Mouse (Mus musculus): Measurements from ENCODE around the gene Rad18.
"Not testable (repeated sequence)": the region's sequence is repeated elsewhere in the genome, so short reads cannot be mapped to it uniquely, and the experiment has no call there.

The Rad18 gene

DNA sequence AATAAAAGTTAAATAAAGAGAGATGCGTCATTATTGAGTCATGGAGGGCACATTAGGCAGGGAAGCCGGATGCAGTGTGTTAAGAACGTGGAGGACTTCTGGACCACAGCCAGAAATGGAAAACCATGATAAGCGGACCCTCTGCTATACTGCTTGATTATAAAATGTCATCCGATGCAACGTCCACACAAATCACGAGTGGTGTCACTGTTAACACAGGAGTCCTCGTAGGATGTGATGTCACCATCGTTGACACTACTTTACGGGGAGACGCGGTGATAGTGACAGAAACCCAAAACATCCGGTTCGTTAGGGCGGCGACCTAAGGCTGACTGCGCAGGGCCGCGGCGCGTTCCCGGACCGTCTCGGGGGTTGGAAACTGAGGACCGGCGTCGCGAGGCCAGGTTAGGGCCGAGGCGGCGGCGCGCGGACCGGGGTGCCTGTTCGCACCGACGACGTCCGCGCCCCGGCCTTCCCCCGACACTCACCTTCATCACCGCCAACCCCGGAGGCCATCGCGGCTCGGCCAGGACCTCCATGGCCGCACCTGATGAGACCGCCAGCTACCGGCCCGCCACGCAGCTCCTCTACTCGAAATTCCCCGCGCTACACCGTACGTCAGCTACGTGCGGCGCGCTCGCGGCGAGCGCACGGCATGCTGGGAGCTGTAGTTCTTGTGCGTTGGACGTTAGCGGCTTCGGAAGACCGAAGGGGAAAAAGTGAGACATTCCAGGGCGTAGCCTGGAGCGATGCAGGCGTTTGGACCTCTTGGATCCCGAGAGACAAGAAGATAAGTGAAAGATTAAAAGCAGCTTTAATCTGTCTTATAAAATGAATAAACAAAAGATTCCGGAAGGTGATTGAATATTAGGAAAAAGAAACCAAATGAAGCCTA, at the start of gene Rad18:
Gene Rad18, minus strand, starts transcription at position 631 of the 895 bp plus-strand sequence.
- peak; percentile 90 to 93 for DNase-seq

DNA sequence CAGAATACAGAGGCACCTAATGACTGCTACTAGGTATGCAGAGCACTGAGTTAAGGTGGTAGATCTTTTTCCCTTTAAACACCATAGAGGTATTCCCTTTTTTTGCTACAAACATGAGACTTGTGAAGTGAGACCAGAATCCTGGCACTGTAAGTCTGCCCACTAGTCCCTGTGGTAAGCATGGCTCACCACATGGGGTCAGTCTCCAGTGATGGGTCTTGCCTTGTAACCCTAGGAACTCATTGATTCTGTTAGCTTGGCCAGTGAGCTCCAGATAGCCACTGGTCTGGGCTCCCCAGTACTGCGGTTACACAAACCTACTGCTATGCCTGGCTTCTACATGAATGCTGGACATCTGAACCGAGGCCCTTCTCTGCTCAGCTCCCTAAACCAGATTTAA, 45.8 kb upstream of the Rad18 start:
- DNase-seq, result peak; percentile 20 to 35

DNA sequence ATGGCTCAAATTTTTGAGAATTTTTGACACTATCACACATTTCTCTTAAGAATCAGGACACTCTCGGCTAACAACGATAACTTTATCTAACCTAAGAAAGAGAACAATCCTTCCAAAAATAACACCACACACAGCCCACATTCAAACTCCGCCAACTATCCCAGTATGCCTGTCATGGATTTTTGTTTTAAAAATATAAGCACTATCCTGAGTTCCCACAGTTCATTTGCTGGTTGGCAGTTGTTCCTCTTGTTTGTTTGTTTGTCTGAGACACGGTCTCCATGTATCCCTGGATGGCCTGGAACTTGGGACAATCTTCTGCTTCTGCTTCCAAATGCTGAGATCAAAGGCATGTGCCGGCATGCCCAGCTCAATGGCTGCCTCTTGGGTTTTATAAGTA, 45.3 kb upstream of the Rad18 start:
- no peak for DNase-seq

DNA sequence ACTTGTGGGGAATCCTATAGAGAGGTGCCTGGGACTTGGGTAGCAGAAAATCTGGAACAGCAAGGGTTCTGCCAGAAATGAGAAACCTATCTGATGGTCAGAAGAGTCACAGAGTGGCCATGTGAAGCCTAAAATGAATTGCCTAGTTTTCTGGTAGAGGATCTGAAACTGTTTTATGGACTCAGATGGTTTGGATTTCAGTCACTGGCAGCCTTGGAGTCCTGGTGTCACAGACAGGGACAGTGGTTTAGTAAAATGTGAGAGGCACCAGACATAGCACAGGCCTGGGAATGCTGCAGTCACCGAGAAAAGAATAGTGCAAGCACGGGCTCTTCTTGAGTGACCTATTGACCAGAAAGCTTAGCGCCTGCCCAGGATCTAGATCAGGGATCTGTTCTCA, 43.1 kb upstream of the Rad18 start:
- DNase-seq, result no peak

DNA sequence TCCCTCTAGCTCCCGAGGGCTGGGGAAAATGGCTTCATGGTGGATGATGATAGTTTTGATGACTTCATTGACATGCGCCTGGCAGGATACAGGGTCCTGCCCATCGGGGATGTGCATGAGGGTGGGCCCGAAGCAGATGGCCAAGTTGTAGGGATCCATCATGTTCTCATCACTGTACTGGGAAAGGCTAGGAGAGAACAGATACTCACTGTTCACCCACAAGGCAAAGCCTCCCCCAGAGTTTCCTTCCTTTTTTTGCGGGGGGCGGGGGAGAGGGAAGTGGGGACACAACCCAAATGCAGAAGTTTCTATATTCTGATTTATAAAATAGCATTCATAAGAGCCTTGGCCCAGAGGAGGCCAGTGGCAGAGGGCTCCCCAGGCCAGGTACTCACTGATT, 42.4 kb upstream of the Rad18 start:
- DNase-seq, result no peak

DNA sequence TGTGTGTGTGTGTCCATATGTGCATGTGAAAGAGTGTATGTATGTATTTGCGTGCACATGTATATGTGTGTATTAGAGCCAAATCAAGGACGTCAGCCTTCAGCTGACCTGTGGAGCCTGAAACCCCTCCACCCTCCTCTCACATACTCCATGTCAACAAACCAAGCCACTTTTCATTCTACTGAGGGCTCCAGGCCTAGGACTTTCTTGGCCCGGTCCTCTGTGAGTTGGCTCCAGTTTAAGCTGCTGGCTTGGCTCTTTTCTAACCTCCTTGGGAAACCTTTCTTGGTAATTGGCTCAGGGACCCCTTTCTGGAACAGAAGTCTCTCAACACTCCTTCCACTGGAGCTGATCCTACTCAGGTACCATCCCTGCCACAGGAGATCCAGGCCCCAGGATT, 40.0 kb upstream of the Rad18 start:
- DNase-seq, result no peak

DNA sequence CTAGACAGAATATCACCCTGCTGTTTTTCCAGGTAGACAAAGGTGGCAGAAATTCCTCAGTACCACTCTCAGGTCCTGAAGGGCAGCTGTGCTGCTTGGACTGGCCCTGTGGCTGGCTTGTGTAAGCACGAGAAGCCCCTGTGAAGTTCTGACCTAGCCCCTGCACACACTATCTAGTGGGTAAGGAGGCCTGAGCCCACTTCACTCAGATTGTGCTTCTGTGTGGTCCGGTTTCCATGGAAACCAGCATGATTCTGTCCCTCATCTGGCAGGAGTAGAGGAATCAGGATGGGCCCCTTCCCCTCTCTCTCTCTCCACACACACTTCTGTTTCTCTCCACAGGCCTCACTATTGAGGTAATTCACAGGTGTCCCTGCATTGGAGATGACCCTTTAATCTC, 38.6 kb upstream of the Rad18 start:
- no peak for DNase-seq

DNA sequence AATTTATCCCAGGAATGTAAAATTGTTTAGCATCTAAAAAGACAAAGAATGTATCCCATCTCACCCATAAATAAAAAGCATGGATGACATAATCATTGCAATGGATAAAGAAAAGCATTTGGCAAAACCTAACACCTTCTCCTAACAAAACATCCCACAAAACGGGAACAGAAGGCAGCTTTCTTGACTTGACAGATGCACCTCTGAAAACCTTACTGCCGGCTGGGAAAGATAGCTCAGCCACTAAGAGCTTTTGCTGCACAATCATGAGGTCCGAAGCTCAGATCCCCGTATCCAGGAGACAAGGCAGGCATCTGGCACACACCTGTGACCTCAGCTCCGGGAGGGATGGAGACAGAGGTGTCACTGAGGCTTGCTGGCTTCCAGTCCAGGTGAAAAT, 37.5 kb upstream of the Rad18 start:
- no peak for DNase-seq

DNA sequence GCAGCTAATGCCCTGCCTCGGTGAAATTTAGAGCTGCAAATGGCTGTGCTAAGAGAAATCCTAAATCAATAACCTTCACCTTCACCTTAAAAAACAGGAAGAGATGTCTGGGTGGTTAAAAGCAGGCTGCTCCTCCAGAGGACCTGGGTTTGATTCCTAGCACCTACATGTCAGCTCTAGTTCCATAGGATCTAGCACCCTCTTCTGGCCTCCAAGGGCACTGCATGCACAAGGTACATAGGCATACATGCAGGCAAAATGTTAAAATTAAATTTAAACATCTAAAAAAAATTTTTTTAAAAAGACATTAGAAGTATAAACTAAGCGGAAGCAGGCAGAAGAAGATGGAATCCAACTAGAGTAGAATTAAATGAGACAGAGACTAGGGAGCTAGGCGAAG, 35.9 kb upstream of the Rad18 start:
- DNase-seq, result no peak

DNA sequence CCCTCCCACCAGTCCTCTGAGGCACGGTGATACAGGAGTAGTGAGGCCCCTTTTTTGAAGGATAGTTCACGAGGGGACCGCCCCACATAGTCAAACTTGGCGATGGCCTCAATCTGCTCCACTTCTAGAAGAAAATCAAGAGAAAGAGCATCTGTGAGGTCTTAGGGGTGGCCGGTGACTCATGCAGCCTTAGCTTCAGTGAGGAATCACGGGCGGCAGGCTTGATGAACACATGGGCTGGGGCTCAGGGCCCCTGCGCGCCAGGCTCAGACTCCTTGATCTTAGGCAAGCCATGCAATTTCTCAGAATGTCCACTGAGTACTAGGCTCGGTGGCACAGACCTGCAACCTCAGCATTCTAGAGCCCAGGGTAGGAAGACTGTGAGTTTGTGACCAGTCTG, 34.9 kb upstream of the Rad18 start:
- DNase-seq, result no peak

DNA sequence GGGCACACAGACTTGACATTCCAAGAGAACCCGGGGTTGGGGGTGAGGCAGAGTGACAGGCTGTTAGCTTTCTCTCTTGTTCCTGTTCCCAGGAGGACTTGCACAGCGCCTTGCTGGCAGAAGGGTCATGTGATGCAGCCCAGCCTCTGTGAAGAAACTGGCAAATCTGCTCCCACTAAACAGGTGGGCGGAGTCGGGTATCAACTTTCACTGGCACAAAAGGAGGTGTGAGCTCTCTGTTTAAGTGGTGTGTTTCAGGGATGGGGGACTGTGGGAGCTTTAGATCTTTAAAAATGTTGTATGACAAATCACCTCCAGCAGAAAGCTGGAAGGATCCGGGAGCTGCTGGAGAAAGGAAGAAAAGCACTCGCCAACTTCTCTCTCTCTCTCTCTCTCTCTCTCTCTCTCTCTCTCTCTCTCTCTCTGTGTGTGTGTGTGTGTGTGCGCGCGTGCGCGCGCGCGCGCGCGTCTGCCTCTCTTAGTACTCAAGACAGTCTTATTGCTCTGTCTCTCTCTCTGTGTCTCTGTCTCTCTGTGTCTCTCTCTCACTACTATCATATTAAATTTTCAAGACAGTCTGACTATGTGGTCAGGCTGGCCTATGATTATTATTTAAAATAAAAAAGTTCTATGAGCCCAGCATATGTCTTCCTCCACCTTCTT, 32.4 kb upstream of the Rad18 start:
- DNase-seq, result peak; percentile 75 to 85

DNA sequence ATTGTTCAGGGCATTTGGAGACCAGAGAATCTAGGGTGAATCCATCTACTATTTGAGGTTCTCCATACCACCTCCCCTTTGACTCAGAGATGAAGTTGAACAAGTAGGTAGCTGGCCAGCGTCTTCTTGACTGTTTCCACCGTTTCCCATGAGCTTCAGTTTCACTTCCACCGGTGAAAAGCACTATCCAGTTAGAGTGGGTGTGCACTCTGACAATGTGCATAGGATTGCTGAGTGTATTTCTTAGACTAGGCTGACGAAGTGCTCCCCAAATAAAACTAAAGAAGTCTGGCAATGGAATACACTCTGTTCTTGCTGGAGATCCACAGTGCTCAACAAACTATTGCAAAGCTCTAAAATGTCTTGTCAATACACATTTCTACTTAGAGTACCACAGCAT, 29.0 kb upstream of the Rad18 start:
- no peak for DNase-seq

DNA sequence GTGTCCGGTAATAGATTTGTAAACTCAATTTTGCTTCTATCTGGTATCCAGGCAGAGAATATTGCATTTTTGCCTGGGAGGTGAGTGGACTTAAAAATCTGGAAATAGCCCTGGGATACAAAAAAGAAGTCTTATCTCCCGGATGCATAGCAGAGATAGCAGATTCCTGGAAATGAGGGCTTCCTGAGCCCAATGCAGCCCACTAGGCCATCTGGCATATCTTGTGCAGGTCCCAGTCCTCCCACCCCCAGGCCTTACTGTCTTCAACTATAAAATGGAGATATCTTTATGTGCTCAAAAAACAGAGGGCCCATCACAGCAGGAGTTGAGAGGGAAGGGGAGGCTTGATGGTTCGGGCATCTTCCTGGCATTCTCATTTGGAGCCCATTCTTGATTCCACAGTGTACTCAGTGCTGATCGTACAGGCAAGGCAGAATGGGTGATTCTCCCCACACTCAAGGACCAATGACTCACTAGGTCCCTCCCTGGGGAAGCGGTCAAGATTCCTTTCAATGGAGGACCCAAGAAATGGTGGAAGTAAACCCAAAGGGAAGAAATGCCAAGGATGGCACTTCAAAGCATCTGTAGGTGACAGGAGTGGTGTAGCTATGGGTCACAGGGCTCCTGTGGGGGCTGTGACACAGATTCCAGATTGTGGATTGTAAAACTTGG, 24.1 kb upstream of the Rad18 start:
- DNase-seq, result no peak

DNA sequence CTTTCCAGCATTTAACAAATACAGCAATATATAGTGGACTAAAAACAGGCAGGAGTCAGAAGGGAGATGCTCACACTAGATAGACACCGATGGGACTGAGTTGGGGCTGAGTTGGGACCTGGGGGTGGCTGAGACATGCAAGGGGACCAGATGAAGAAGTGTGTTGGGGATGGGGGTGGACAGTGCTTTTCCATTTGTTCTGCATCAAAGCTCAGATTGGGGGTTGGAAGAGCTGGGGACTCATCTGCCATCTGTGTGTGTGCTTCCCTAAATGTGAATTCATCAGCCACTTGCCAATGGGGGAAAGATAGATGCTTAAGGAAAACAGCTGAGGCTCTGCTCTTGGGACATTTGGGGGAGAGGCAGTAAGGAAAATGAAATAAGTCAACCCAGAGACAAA, 23.5 kb upstream of the Rad18 start:
- DNase-seq, result no peak

DNA sequence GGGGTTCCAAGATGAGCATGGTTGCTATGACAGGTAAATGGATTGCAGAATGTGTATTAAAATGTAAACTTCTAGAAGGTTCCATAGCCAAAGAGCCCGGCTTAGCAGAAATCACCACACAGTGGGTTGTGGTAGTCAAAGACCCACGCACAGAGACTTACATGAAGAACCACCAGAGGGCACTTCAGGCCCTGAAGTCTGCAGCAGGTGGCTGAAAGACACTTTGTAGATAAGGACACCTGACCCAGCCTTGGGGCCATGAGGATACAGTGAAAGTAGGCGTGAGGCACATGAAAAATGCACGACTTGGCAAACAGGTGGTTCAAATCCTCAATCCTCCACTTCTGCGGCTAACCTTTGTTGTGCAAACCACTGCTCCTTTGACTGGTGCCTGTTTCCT, 20.7 kb upstream of the Rad18 start:
- DNase-seq, result peak; percentile 35 to 50

DNA sequence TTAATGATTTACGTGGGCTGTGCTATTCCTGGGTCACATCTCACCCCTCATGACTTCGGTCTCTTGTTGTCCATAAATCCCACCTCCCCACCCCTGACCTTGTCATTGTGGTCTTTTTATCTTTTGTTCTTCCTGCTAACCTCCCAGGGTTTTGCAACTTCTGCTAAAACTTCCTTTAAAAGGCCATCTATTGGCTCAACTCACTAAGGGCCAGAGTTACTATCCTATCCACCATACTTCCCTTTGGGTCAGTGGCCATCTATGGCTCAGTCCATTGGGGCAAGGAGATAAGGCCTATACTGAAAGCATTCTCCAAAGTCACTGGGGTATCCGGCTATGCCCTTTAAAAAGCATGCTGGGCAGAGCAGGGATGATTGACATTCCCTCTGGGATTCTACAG, 17.5 kb upstream of the Rad18 start:
- no peak for DNase-seq

DNA sequence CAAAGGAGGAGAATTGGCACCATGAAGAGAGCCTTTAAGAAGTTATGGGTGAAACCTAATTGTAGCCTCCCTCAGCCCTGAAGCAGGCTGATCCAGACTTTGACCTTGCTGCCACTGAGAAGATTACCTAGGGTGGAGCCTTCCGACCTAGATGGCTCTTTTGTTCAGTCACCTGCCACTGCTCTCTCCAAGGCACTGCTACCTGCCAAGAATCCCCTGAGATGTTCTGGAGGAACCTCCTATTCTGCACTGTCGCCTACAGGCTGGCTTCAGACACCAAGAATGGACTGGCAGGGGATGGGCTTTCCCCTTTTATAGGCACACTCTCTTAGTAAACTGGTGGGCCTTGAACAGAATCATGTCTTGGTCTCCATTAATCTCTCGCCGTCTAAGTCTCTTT, 5.8 kb upstream of the Rad18 start:
- not testable (repeated sequence) for DNase-seq

DNA sequence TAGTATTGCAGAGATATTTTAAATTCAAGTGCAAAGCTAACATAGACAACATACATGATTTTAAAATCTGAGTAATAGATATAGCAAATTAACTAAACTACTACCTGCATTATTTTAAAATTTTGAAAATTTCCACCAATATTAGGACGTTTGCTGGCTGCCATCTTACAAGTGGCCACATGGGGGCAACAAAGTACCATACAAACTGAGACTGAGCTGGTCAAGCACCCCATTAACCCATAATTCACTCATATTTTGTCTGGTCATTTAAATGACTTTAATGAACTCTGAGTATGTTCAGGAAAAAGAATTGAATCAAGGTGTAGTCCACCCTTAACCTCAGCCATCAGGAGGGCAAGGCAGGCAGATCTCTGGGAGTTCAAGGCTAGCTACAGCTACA, 3.9 kb upstream of the Rad18 start:
- DNase-seq, result peak; percentile 77 to 78

DNA sequence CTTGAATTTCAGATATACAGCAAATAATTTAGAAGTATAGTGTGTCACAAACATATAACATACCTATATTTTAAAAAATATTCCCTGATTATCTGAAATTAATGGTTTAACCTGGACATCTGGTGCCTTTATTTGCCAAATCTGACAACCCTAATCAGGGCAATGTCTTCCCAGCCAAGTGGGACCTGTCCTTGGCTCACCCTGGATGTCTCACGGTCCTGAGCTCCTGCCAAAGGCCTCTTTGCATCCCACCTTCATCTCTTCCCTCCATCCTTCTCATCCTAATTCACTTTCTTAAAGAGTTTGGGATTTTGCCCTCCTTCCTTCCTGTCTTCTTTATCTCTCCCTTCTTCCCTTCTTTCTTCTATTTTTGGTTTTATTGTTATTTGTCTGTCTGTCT, 2.6 kb upstream of the Rad18 start:
- DNase-seq, result no peak

DNA sequence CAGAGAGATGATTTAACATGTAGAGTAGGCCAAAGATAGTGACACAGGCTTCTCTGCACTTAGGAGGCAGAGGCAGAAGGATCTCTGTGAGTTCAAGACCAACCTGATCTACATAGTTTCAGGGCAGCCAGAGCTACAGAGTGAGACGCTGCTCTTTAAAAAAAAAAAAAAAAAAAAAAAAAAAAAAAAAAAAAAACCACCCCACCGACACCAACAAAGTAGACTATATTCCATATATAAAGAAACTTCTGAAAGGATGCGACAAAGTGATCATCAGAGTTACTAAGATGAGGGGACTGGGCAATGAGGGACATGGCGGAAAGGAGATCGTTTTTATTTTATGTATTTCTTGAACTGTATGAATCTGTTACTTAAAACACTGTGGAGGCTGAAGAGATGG, 2.0 kb downstream of the Rad18 start:
- DNase-seq, result no peak

DNA sequence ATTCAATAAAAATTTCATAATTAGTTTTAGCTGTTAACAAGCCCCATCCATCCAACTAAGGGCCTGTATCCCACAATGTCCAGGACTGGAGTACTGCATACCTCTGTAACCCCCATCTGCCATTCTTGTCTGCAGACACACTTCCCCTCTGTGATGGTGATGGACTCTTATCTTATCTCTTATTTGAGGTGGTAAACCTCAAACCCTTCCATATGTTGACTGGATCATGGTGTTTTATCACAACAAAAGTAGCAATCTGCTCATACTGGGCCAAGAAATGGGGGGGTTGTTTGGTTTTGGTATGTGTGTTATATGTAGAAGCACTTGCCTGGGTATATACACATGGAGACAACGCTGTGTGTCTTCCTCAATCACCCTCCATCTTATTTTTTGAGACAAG, 5.0 kb downstream of the Rad18 start:
- DNase-seq, result no peak

DNA sequence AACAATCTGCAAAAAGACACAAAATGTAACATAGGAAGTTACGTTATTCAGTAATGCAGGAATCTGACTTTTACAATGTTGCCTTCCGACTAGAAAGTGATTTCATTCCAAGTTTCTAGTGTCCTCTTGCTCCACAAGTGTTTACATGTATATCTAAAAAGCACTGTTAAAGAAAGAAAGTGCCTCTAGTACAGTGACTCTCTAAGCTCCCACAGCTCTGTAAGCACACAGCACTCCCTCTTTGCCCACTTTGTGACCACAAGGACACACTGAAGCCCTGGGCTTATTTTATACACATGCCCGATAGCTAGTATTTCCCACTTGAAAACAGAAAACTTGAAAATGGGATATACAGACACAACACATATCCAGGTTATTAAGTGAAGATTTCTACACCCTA, 8.5 kb downstream of the Rad18 start:
- no peak for DNase-seq

DNA sequence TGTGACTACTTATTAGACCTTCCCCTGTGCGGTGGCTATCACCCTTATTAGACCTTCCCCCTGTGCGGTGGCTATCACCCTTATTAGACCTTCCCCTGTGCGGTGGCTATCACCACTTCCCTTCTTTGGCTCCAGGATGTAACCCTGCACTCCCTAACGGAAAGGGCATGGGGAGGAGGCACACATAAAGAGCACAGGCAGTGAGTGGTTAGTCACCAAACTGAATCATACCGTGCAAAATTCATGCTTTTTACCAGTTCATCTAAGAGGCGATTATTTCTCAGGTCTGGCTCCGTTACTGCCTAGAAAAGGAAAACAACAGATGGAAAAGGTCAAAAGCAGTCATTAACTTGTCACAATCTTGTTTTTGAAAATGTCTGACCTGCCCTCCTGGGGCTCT, 10.0 kb downstream of the Rad18 start:
- peak in 1 of 2 experiments; percentile 12 for DNase-seq

DNA sequence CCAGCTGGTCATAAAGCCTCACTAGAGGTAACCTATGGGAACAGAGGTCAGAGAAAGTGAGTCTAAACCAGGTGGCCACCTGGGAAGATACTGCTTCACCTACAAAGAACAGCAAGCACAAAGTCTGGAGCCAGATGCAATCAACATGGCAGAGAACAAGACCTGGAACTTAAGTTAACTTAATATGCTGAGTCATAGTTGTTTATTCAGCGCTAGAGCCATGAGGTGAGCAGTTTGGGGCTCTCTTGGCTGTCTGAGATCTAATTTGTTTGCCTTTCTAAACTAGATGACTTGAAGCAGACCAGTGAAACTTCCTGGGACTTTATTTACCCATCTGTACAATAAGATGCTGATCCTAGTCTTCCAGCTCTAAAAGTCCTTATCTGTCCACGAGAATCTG, 12.4 kb downstream of the Rad18 start:
- no peak for DNase-seq
